Mouse (Mus musculus) MEL (cell line): ENCODE results near the gene H2-Q1.

ENCODE experiments used
- CHD2 ChIP-seq: IDR thresholded peaks from 2 replicates; pipeline ENCODE4 v1.6.1; 2011; ENCODE audit warnings: low read length, improper control_type of control experiment
- CTCF ChIP-seq, 3 experiments: IDR thresholded peaks in 2 of 3; conservative IDR thresholded peaks in 1 of 3; 2 replicates each; pipeline ENCODE4 v1.5.1; 2011 to 2012; ENCODE audit warnings: low read length in 3 of 3, low read depth in 2 of 3, mild to moderate bottlenecking in 2 of 3, improper control_type of control experiment in 1 of 3, inconsistent platforms in 1 of 3, mixed read lengths in 1 of 3, moderate library complexity in 1 of 3; ENCODE audit not compliant: control insufficient read depth in 1 of 3, insufficient read depth in 1 of 3, poor library complexity in 1 of 3, severe bottlenecking in 1 of 3
- EP300 ChIP-seq, 2 experiments: IDR thresholded peaks; 2 replicates each; pipeline ENCODE4 v1.6.1; 2011; ENCODE audit warnings: improper control_type of control experiment in 2 of 2, low read length in 2 of 2, low read depth in 1 of 2, mild to moderate bottlenecking in 1 of 2
- ETS1 ChIP-seq: IDR thresholded peaks from 2 replicates; pipeline ENCODE4 v1.6.1; 2012; ENCODE audit warnings: low read depth, mild to moderate bottlenecking, inconsistent platforms, low read length, improper control_type of control experiment, moderate library complexity
- MAX ChIP-seq: IDR thresholded peaks from 2 replicates; pipeline ENCODE4 v1.6.1; 2011; ENCODE audit warnings: low read length, improper control_type of control experiment
- NRF1 ChIP-seq: IDR thresholded peaks from 2 replicates; pipeline ENCODE4 v1.6.1; 2014; ENCODE audit warnings: low read depth, mild to moderate bottlenecking, inconsistent platforms, low read length, improper control_type of control experiment, moderate library complexity; ENCODE audit not compliant: poor library complexity, insufficient read depth, severe bottlenecking
- POLR2A ChIP-seq, 2 experiments: IDR thresholded peaks; 2 replicates each; pipeline ENCODE4 v1.6.1; 2011 to 2012; ENCODE audit warnings: low read length in 2 of 2, mild to moderate bottlenecking in 2 of 2, control low read depth in 1 of 2, improper control_type of control experiment in 1 of 2, low read depth in 1 of 2, moderate library complexity in 1 of 2; ENCODE audit not compliant: control insufficient read depth in 1 of 2, insufficient read depth in 1 of 2, poor library complexity in 1 of 2
- TAL1 ChIP-seq: IDR thresholded peaks from 2 replicates; pipeline ENCODE4 v1.6.1; 2012; ENCODE audit warnings: mild to moderate bottlenecking, inconsistent platforms, low read length, moderate library complexity, mixed read lengths
- TBP ChIP-seq: IDR thresholded peaks from 2 replicates; pipeline ENCODE4 v1.8.0; 2011; ENCODE audit warnings: low read depth, low read length, improper control_type of control experiment
- UBTF ChIP-seq: IDR thresholded peaks from 2 replicates; pipeline ENCODE4 v1.6.1; 2012; ENCODE audit warnings: low read depth, mild to moderate bottlenecking, inconsistent platforms, low read length, improper control_type of control experiment, moderate library complexity, borderline replicate concordance; ENCODE audit not compliant: insufficient read depth
- USF1 ChIP-seq: IDR thresholded peaks from 2 replicates; pipeline ENCODE4 v1.6.1; 2014; ENCODE audit warnings: low read depth, mild to moderate bottlenecking, inconsistent platforms, low read length, improper control_type of control experiment, moderate library complexity
- ZNF384 ChIP-seq: IDR thresholded peaks from 2 replicates; pipeline ENCODE4 v1.6.1; 2012; ENCODE audit warnings: low read depth, mild to moderate bottlenecking, inconsistent platforms, low read length, improper control_type of control experiment

DNA sequence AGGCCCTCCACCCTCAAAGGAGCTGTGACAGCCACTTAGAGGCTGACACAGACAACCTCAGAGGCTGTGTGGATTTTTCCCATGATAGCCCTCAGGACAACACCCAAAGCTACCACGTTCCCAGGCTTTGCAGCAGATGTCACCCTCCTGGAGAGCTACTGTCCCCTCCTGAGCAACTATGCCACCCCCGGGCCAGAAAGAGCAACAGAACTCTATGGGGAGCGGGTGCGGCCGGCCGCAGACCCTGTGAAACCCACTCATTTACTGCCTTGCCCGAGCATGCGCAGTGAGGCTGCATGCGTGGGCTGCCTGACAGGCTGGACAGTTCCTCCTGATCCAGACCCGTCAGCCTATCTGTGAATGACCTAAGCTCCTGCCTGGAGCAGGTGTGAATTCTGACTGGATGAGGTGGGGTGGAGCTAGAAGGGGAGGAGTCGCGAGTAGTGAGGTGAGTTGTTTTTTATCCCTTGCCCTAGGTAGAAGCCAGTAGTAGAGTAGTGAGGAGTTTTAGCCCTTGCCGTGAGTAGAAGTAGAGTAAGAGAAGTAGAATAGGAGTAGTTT is 43.8 kb upstream of the H2-Q1 start:
- TF ChIP-seq POLR2A (IDR thresholded peaks at IDR 0.05; ENCODE audit: control insufficient read depth in 1 of 2, insufficient read depth in 1 of 2, low read depth in 1 of 2, low read length in 2 of 2, poor library complexity in 1 of 2) (no peak), EP300 (IDR thresholded peaks at IDR 0.05; ENCODE audit: low read depth in 1 of 2, low read length in 2 of 2) (no peak), CTCF (IDR thresholded peaks at IDR 0.05 in 2 of 3, conservative IDR thresholded peaks at IDR 0.05 in 1 of 3; ENCODE audit: control insufficient read depth in 1 of 3, insufficient read depth in 1 of 3, low read depth in 2 of 3, low read length in 3 of 3, poor library complexity in 1 of 3, severe bottlenecking in 1 of 3) (no peak), CHD2 (no peak), USF1 (no peak), NRF1 (no peak), ETS1 (no peak), TAL1 (no peak), MAX (no peak), ZNF384 (no peak), TBP (no peak), UBTF (no peak)
